Mouse (Mus musculus) brain, embryonic 14.5 days (tissue): Measurements from ENCODE around the gene Dnajc8.

Experiments used
- CTCF ChIP-seq: fragments of 200-500 bp; IDR thresholded peaks from 2 replicates; pipeline ENCODE4 v1.5.1; 2012; ENCODE audit warnings: inconsistent platforms, mild to moderate bottlenecking, moderate library complexity, borderline replicate concordance; ENCODE audit not compliant: insufficient read depth, insufficient read length; ENCODE audit errors: extremely low read depth
- POLR2A ChIP-seq: fragments of 200-500 bp; IDR thresholded peaks from 2 replicates; pipeline ENCODE4 v1.6.1; 2012; ENCODE audit warnings: mild to moderate bottlenecking, inconsistent platforms, borderline replicate concordance; ENCODE audit not compliant: poor library complexity, insufficient read depth, insufficient read length, severe bottlenecking; ENCODE audit errors: extremely low read depth

- TF ChIP-seq CTCF (no peak), POLR2A (no peak)
Measured at GRCm38 (mm10) chr4:132599764-132600163, 64.4 kb downstream of the Dnajc8 start.
